Mouse (Mus musculus): Measurements from ENCODE around the gene Tbck.

Tbck gene

GRCm38 (mm10) chr3:132835118-132835794 is 151.3 kb downstream of the Tbck start:
- no peak for DNase-seq

DNA sequence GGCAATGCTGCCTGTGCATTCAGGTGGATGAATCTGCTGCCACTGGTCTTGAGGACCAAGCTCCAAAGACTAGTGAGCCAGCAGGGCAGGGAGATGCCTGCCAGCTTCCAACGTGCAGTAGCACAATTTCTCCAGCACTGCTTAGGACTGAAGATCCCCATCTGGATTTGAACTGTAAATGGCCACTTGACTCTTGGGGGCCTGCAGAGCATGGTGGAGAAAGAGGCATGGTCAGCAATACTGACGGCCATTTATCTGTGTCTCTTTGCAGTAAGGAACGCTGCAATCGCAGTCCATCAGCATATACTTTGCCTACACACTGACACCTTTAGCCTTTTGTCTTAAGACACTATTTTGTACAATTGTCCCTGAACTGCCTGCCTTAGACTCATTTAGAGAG is 153.2 kb downstream of the Tbck start:
- no peak for DNase-seq

GRCm38 (mm10) chr3:132838656-132839417 is 154.9 kb downstream of the Tbck start:
- no peak for DNase-seq

GRCm38 (mm10) chr3:132839516-132839915 is 155.6 kb downstream of the Tbck start:
- no peak for DNase-seq

DNA sequence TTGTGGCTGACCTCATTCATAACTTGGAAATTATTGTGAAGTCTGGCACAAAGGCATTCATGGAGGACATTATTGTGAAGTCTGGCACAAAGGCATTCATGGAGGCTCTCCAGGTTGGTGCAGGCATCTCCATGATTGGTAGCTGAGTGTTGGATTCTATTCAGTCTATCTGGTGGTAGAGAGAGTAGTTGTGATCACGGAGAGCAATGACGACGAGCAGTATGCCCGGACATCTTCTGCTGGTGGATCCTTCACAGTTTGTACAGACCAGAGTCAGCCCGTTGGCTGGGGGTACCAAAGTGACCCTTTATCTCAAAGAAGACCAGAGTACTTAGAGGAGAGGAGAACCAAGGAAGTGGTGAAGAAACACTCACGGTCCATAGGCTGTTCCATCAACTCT is 158.7 kb downstream of the Tbck start:
- no peak for DNase-seq

DNA sequence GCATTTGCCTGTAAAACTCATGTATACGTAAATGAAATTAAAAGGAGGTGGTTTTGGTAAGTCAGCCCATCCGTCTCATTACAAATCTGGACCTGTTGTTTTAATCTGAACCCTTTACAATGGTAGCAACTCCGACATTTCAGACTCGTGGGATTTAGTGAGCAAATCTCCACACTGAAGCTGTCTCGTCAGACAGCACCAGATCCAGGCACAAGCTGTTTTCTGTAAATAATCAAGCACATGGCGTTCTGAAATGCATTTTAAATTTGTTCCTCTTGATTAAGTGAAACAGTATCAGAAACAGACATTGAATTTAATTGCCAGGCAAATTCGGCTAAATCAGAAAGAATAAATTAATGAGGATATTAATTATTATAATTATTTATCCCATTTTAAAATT is 165.7 kb downstream of the Tbck start:
- no peak for DNase-seq

DNA sequence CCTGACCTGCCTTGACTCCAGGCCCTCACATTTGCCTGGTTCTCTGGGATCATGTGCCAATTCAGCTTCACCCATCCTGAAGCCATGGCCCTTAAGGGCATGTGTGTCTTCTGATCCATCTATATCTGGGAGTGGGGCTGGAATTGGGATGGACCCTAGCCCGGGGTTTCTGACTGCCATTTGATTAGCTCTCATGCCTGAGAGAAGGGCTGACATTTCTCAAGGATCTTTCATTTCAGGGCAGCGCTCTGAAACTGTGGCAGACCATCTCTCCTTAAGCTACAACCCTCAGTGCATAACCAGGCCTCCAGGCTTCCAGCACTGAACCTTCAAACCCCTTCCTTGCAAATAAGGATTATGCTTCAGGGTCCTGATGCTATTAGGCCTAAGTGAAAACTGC is 166.5 kb downstream of the Tbck start:
- DNase-seq = no peak

DNA sequence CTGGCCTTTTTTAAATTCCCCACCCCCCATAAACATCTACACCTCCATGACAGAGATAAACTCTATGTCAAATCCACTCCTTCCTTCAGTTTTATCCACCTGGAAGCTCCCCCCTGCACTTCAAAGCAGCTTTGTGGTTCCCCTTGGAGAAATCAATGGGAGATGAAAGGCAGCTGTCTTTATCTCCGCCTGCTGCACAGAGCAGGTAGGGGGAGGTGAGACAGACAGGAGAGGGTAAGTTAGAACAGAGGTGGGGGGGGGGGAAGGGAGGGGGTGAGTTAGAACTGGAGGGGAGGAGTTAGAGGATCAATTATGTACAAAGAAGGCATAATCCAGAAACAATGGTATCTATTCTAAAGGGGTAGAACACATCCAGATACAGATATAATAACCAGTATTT is 167.5 kb downstream of the Tbck start:
- no peak for DNase-seq

DNA sequence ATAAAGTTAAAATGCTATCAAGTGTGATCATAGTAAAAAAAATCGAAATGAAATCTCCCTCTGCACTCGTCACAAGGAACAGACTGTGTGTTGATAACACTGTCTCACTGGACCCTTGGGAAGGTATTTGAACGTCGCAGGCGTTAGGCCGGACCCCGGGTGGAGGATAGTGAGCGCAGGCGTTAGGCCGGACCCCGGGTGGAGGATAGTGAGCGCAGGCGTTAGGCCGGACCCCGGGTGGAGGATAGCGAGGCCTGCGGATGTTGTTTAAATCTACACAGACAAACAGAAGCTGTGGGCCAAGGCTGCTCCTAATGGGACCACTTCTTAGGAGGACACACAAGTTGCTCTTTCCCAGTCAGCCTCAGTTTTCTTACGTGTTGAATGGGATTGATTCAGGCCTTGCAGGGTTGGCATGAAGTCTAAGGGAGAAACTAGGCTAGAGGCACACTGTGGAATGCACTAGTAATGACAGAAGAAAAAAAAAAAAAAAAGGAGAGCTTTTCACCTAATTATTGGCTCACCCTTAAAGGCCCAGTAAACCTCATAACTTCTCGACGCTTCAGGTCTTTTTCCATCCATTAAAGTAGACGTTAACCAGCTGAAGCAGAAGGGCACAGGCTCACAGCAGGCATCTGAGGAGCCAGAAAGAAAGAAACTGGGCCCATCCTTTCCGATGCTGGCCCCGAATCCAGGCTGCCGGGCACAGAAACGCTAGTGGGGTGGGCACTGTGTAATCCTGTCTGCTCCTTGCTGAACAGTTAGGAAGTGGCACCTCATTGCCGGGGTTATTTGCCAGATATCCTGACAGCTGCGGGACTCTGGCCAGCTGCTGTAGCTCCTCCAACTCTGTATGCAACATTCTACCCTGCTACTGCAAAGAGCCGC is 168.1 kb downstream of the Tbck start:
- no peak for DNase-seq

DNA sequence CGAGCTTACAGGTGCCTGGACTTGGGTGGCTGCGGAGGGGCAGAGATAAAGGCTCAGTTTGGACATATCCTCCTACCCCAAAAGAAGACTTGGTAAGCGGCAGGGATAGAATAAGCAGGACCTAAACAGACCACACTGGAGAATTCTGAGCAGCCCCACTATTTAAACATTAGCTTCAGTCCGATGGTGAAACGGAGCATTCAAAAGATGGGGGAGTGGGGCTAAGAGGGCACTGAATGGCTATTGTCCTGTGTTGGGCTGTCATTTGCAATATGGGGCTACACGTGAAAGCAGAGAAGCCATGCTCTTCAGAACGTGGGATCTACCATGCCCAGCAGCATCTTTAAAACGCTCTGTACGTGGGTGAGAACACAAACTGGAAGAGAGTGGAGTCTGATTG is 170.3 kb downstream of the Tbck start:
- no peak for DNase-seq

GRCm38 (mm10) chr3:132855458-132856212 is 171.7 kb downstream of the Tbck start:
- DNase-seq = no peak

DNA sequence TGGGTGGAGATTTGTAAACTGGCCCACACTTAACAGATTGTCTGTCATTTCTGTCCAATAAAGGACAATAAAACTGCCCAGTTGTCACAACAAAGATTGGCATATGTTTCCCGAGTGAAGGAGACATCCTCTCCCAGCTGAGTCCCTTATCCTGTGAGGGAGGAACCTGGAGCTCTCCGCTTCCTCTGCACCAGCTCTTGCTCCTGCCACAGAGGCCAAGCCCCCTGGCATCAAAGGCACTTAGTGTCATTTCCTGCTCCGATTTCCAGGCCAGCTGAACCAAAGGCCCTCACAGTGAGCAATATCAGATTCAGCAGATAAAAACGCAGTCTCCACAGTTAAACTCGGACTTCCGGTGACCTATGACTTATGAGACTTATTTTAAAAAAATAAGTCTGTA is 172.7 kb downstream of the Tbck start:
- no peak for DNase-seq

DNA sequence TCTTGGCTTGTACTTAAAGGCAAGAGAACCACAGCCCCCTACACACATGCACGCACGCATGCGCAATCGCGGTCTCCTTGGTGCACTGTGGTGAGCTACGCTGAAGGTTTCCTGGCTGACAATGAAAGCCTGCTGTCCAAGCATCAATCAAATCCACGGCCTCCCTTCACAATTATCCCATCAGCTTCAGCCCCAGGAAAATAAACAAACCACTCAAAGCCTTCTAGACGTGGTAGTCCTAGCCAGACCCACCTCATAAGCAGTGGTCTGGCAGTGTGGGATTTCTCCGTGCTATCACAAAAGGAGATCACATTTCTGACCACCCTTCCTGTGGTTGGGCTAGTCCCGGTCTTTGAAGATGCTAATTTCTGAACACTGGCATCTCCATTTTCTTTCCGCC is 174.9 kb downstream of the Tbck start:
- no peak for DNase-seq

DNA sequence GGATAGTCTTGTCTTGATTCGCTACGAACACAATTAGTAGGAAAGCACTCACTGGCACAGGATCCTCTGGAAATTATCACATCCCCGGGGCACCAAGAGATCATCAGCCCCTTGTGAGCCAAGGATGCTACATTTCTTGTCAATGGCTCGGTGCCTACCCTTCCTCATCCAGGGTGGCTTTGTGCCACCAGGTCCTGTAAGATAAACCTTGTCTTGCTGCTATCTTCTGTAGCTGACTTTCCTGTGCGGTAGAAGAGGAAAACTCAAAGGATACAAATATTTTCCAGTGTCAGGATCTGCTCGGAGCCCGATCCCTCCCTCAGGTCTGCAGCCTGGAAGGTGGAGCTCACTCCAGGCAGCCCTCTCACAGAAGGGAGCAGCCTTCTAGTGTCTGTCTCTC is 175.6 kb downstream of the Tbck start:
- no peak for DNase-seq

- no peak for DNase-seq
These were observed 176.9 kb downstream of the Tbck start for GRCm38 (mm10) chr3:132860796-132861195.

GRCm38 (mm10) chr3:132863843-132864242 is 179.9 kb downstream of the Tbck start:
- no peak for DNase-seq

DNA sequence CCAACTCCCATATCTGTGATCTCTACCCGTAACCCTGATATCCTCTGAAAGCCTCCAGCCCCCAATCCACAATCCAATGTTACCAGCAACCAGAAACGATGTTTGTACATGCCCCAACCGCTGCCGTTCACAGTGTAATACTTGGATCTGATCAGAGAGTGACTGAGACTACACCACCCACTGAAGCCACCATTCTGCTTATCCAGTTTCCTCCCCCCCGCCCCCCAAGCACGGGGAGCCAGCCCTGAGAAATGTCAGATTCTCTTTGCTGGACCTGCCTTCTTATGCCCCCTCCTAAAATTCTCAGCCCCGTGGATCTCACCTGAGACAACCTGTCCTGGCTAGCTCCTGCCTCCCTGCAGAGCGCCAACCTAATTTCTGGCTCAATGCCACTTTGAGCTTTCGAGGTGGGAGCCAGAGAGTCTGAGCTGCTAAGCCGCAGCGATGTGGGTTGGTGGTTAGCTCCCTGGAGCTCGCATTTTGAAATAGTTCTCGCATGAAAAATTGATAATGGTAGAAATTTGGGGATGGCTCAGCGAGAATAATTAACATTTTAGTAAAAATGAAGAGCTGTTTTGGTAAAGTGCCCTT is 180.5 kb downstream of the Tbck start:
- DNase-seq = no peak

DNA sequence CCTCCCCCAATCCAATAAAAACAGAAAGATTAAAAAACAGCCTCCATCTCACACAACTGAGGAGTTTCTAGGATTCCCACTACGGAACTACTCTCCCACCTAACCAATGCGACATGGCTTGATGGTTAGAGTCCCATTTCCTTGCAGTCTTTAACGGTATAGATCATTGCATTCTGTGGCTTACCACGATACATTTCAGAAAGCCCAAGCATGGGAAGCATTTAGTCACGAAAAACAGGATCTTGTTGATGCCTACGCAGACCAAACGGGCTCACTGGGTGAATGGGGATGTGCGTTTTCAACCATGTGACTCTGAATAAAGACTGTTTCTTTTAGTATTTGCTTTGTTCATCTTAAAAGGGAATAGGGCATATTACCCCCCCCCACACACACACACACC is 181.0 kb downstream of the Tbck start:
- no peak for DNase-seq

DNA sequence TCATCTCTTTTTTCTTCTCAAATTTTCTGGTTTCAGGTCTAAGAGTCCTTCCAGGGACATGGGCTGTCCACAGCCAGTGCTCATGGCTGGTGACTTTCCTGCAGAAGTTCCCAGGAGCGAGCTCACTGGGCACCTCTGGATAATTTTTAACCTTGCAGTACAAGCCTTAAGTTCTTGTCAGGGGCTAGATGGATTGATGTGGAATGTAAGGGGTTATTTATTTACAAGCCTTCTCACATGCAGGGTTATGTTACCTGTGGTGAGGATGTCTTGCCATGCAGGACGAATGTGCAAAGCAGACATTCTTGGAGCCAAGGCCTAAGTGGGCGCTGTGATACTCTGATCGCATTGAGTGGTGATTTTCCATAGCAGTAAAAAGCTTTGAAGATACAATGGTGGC is 181.7 kb downstream of the Tbck start:
- DNase-seq = no peak

GRCm38 (mm10) chr3:132866984-132867383 is 183.0 kb downstream of the Tbck start:
- no peak for DNase-seq

- DNase-seq = no peak
These were observed 184.9 kb downstream of the Tbck start for GRCm38 (mm10) chr3:132868838-132869237.

DNA sequence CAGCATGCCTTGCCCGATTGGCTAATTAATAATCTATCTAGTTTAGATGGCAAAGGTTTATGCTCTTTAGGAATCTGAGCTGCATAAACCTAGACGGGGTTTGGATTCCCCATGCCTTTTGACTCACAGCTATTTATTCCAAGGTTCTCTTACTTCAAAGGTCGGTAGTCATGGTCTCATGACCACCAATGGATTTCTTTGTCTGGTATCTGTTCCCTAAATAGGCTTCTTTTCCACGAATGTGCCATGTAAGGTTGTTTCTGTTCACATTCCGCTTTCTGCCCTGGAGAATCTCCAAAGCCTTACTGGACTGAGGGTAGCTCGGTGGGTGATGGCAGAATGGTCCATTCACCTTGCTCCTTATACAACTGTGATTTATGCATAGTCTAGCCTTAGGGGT is 186.1 kb downstream of the Tbck start:
- no peak for DNase-seq

Data from right cerebral cortex, postnatal 25 days (tissue).